Mouse (Mus musculus): ENCODE results near the gene Larp4b.

GRCm38 (mm10) chr13:9167842-9168241 lies 74.2 kb downstream of the Larp4b start:
- TF ChIP-seq GATA1 (IDR thresholded peaks at IDR 0.05; ENCODE audit: borderline replicate concordance, low read length) = no peak
- no peak for TF ChIP-seq FLI1 (IDR thresholded peaks at IDR 0.05; ENCODE audit: low read length)
